Mouse (Mus musculus) heart, adult 10 weeks (tissue): ENCODE measurements around the gene Mydgf. TPM values are rescaled to one million over a fixed set of nuclear protein-coding genes. Genes with fewer than 3 reads are reported as not detected.

ENCODE experiments used
- polyA plus RNA-seq: library from polyadenylated mRNA; stranded (reverse); fragments of 350-450 nt; fragmentation: Illumina TruSeq; extraction: RNeasy Lipid Tissue Mini Kit (QIAGEN cat#74804); gene quantifications from one replicate; pipeline ENCODE4 v1.2.3, GENCODE M21; 2014; ENCODE audit warnings: low read depth, low replicate concordance

Gene Mydgf
- polyA plus RNA-seq = 29.3 TPM

GRCm38 (mm10) chr17:56183658-56184103 is at the start of gene Mydgf:
Gene Mydgf (minus strand): TSS chr17:56183920.

DNA sequence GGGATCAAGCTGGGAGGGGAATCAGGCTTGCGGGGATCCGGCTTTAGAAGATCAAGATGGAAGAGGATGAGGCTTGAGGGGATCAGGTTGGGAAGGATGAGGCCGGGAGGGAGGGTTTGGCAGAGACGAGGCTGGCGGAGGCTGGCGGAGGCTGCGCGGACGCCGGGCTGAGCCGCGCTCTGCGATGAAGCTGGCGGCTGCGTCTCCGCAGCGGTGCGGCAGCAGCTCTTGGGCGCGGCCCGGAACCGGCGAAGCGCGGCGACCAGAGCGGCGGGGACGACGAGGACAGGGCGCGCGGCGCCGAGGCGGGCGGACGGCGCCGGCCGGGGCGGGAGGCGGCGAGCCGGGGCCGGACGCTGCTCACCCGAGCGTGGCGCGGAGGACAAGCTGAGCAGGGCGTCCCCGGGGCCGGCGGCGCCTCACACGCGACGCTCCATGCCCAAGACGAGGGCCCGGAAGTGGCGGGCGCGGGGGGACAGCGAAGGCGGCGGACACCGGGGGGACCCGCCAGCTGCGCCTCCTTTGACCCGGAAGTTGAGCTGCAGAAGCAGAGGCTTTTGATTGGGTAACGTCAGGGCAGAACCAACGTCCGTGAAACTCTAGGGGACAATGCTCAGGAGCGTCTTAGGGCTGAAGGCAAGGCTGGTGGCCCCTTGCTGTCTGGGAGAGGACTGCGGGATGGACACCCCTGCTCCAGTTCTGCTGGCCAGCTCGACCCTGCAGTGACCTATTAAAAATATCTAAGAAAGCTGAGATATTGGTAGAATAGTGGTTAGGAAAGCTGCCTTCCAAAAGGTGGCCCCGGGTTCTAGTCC is 34.9 kb upstream of the Mydgf start, which contains the start of gene Dpp9:
Gene Dpp9, minus strand, starts transcription at position 529 of the 815 bp plus-strand sequence.

GRCm38 (mm10) chr17:56162231-56162774 is 21.4 kb downstream of the Mydgf start, which contains the start of gene Tnfaip8l1:
Gene Tnfaip8l1 (plus strand): TSS chr17:56162477.

GRCm38 (mm10) chr17:56139858-56140595 is 43.7 kb downstream of the Mydgf start, which contains the start of gene Sema6b:
Gene Sema6b (minus strand): TSS chr17:56140343.

Other genes starting within 250 kb of the Mydgf start
- 3.5 TPM for gene Zfp119b, start 234.4 kb downstream of the Mydgf start, polyA plus RNA-seq
- gene Ebi3, start 231.3 kb downstream of the Mydgf start, polyA plus RNA-seq = 0.68 TPM
- 7.9 TPM for gene Yju2, start 224.8 kb downstream of the Mydgf start, polyA plus RNA-seq
- gene Shd, start 213.5 kb downstream of the Mydgf start, polyA plus RNA-seq = 1.4 TPM
- not detected for gene Fsd1, start 197.4 kb downstream of the Mydgf start, polyA plus RNA-seq
- 21.5 TPM for gene Stap2, start 178.3 kb downstream of the Mydgf start, polyA plus RNA-seq
- gene Mpnd, start 178.2 kb downstream of the Mydgf start, polyA plus RNA-seq = 61.8 TPM
- gene Sh3gl1, start 147.3 kb downstream of the Mydgf start, polyA plus RNA-seq = 17.7 TPM
- gene Chaf1a, start 143.5 kb downstream of the Mydgf start, polyA plus RNA-seq = 0.94 TPM
- 62.5 TPM for gene Ubxn6, start 108.9 kb downstream of the Mydgf start, polyA plus RNA-seq
- 54.3 TPM for gene Hdgfl2, start 104.3 kb downstream of the Mydgf start, polyA plus RNA-seq
- 155 TPM for gene Plin4, start 74.1 kb downstream of the Mydgf start, polyA plus RNA-seq
- 129 TPM for gene Plin5, start 66.3 kb downstream of the Mydgf start, polyA plus RNA-seq
- gene Lrg1, start 61.9 kb downstream of the Mydgf start, polyA plus RNA-seq = 41.9 TPM
- gene Sema6b, start 43.6 kb downstream of the Mydgf start, polyA plus RNA-seq = 5.3 TPM
- 1.0 TPM for gene Tnfaip8l1, start 21.4 kb downstream of the Mydgf start, polyA plus RNA-seq
- 33.3 TPM for gene Dpp9, start 35.0 kb upstream of the Mydgf start, polyA plus RNA-seq
- gene Fem1a, start 72.9 kb upstream of the Mydgf start, polyA plus RNA-seq = 87.5 TPM
- 6.8 TPM for gene Ticam1, start 92.9 kb upstream of the Mydgf start, polyA plus RNA-seq
- gene Plin3, start 109.0 kb upstream of the Mydgf start, polyA plus RNA-seq = 98.2 TPM
- not detected for gene Arrdc5, start 116.4 kb upstream of the Mydgf start, polyA plus RNA-seq
- 0.84 TPM for gene Uhrf1, start 119.4 kb upstream of the Mydgf start, polyA plus RNA-seq
- 21.0 TPM for gene Kdm4b, start 142.1 kb upstream of the Mydgf start, polyA plus RNA-seq